Mouse (Mus musculus): ENCODE data around the gene Cc2d1a.

GRCm38 (mm10) chr8:84180530-84181190, 32.9 kb upstream of the Cc2d1a start:
- TF ChIP-seq CTCF (IDR thresholded peaks at IDR 0.05; ENCODE audit: extremely low read depth, insufficient read depth, low read length) (no peak), POLR2A (IDR thresholded peaks at IDR 0.05; ENCODE audit: extremely low read depth, insufficient read depth, low read length) (no peak)

Measured in cortical plate, adult 2 months (tissue).